Mouse (Mus musculus): ENCODE data around the gene Oca2. TPM values are rescaled to one million over a fixed set of nuclear protein-coding genes. Genes with fewer than 3 reads are reported as not detected.

Gene Oca2
- polyA plus RNA-seq, 1 experiment from 2014 or later: 0.11 TPM

DNA sequence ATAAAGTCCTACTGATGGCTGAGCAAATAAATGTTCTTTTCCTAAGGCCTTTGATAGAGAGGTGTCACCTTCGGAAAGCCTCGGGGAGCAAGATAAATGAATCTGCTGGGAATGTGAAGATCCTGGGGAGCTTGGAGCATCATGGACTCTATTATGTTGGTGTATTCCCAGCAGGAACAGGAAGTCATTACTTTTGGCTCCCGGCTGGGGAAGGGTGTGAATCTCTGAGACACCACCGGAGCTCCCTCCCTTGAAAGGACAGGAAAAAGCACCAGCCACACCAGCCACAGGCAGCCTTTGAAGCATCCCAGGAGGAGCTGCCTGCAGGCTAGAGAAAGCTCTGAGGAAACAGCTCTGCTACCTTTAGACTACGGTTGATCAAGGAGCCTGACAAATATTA is 280.2 kb downstream of the Oca2 start:
- ATAC-seq (replicated peaks; ENCODE audit: low FRiP score) (no peak), DNase-seq (ENCODE audit: low spot score) (peak; percentile 51)
- Histone ChIP-seq H3K36me3 (ENCODE audit: control insufficient read depth, insufficient read depth, low read length) (no peaks in the 10 kb centered on the region), H3K4me3 (ENCODE audit: low read depth, low read length) (no peak overlapping the region), H3K9ac (ENCODE audit: low read length) (no peak overlapping the region), H3K27ac (ENCODE audit: low read depth, low read length) (no peak overlapping the region), H3K4me2 (ENCODE audit: low read depth, low read length, severe bottlenecking) (no peak overlapping the region), H3K27me3 (ENCODE audit: control insufficient read depth, insufficient read depth, low read length) (no peaks in the 10 kb centered on the region), H3K9me3 (ENCODE audit: control insufficient read depth, low read length) (no peaks in the 10 kb centered on the region), H3K4me1 (replicated peaks; ENCODE audit: control insufficient read depth, insufficient read depth, low read length) (no peaks in the 10 kb centered on the region; the same call in 1 of the 2 replicates)
- WGBS: 18% methylated on average over 5 of the region's 5 CpGs

DNA sequence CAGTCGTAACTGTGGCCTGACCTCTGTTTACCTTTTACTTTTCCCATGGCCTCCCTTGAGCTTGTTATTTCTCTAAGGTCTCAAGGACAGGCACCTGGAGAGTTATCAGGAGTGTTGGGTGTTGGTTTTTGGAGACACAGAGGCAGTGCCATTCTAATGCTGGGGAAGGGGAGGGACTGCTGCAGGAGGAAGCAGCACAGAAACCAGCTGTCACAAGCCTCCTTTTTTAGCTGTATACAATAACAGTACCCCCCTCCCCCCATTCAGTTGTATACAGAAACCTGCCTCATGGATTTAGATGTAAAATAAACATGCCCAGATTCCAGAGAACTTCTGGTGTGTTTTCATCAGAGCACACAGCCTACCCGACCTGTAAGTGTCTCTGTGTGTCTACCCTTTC is 295.3 kb downstream of the Oca2 start:
- H3K36me3 ChIP-seq (ENCODE audit: control insufficient read depth, insufficient read depth, low read length): no peaks in the 10 kb centered on the region
- H3K4me1 ChIP-seq (replicated peaks; ENCODE audit: control insufficient read depth, insufficient read depth, low read length): no peaks in the 10 kb centered on the region
- 79% methylated on average over 2 of the region's 2 CpGs for WGBS
- H3K4me3 ChIP-seq (ENCODE audit: low read depth, low read length): no peak overlapping the region
- no peaks in the 10 kb centered on the region for H3K9me3 ChIP-seq (ENCODE audit: control insufficient read depth, low read length)
- H3K27ac ChIP-seq (ENCODE audit: low read depth, low read length): no peak overlapping the region
- no peak for ATAC-seq (replicated peaks; ENCODE audit: low FRiP score)
- H3K4me2 ChIP-seq (ENCODE audit: low read depth, low read length, severe bottlenecking): no peak overlapping the region
- no peak for DNase-seq (ENCODE audit: low spot score)
- H3K9ac ChIP-seq (ENCODE audit: low read length): no peak overlapping the region
- no peaks in the 10 kb centered on the region for H3K27me3 ChIP-seq (ENCODE audit: control insufficient read depth, insufficient read depth, low read length)

DNA sequence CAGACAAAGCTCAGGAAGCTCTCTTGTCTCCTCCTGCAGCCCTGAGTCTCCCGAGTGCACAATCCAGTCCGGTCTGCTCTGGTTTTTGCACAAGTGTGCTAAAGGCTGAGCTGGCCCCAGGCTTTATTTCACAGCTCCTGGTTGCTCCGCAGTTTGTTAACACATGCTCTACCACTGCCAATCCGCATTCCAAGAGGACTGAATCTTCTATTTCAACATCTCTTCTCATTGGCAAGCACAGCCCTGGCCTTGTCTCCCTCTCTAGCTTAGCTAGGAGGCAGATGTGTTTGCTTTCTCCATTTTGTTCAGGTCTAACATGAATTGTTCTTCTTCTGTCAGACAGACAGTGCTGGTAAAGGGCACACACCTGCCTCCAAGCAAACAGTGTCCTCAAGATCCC is 309.7 kb downstream of the Oca2 start:
- no peak overlapping the region for H3K27ac ChIP-seq (ENCODE audit: low read depth, low read length)
- ATAC-seq (replicated peaks; ENCODE audit: low FRiP score) (no peak), DNase-seq (ENCODE audit: low spot score) (no peak)
- H3K4me1 ChIP-seq (replicated peaks; ENCODE audit: control insufficient read depth, insufficient read depth, low read length): no peaks in the 10 kb centered on the region
- no peak overlapping the region for H3K4me3 ChIP-seq (ENCODE audit: low read depth, low read length)
- no peaks in the 10 kb centered on the region for H3K27me3 ChIP-seq (ENCODE audit: control insufficient read depth, insufficient read depth, low read length)
- H3K9ac ChIP-seq (ENCODE audit: low read length): no peak overlapping the region
- no peaks in the 10 kb centered on the region for H3K36me3 ChIP-seq (ENCODE audit: control insufficient read depth, insufficient read depth, low read length)
- no peaks in the 10 kb centered on the region for H3K9me3 ChIP-seq (ENCODE audit: control insufficient read depth, low read length)
- no peak overlapping the region for H3K4me2 ChIP-seq (ENCODE audit: low read depth, low read length, severe bottlenecking)
- WGBS: 74% methylated on average over 4 of the region's 4 CpGs

DNA sequence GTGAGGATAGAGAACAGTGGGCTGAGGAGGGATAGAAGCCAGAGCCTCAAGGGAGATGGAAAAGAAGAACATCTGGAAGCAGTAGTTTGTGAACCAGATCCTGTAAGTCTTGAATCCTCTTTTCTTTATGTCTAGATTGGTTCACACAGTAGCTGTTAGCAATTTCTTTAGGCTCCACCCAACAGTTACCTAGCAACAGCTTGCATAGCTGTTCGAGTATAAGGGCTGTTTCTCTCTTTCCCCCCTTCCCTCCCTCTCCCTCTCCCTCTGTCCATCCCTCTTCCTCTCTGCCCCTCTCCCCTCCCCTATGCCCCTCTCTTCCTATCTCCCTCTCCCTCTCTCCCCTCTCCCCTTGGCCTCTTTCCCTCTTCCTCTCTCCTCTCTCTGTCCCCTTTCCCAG is 312.2 kb downstream of the Oca2 start:
- DNase-seq (ENCODE audit: low spot score) (no peak), ATAC-seq (replicated peaks; ENCODE audit: low FRiP score) (peak; percentile 53; the same call in 1 of the 2 replicates)
- H3K9ac ChIP-seq (ENCODE audit: low read length): no peak overlapping the region
- no peak overlapping the region for H3K4me2 ChIP-seq (ENCODE audit: low read depth, low read length, severe bottlenecking)
- no peaks in the 10 kb centered on the region for H3K27me3 ChIP-seq (ENCODE audit: control insufficient read depth, insufficient read depth, low read length)
- 19% methylated on average over 1 of the region's 1 CpGs for WGBS
- no peaks in the 10 kb centered on the region for H3K36me3 ChIP-seq (ENCODE audit: control insufficient read depth, insufficient read depth, low read length)
- H3K4me3 ChIP-seq (ENCODE audit: low read depth, low read length): no peak overlapping the region
- no peaks in the 10 kb centered on the region for H3K4me1 ChIP-seq (replicated peaks; ENCODE audit: control insufficient read depth, insufficient read depth, low read length)
- no peak overlapping the region for H3K27ac ChIP-seq (ENCODE audit: low read depth, low read length)
- H3K9me3 ChIP-seq (ENCODE audit: control insufficient read depth, low read length): no peaks in the 10 kb centered on the region

Other genes starting within 250 kb of the Oca2 start
- gene Nipa1, start 219.8 kb upstream of the Oca2 start, polyA plus RNA-seq (2014; fragmentation: Nextera tagmentation; extraction: Ambion mirVana): 7.3 and 9.6 TPM in 2 replicates
- gene Herc2, start 189.6 kb upstream of the Oca2 start, polyA plus RNA-seq (2014; fragmentation: Nextera tagmentation; extraction: Ambion mirVana): 27.1 and 30.1 TPM in 2 replicates

Measured in forebrain, embryonic 11.5 days (tissue).